Mouse (Mus musculus) spleen, postnatal 36 days (tissue): ENCODE measurements around the gene Tiam2.
"Not testable (repeated sequence)": the region's sequence is repeated elsewhere in the genome, so short reads cannot be mapped to it uniquely, and the experiment has no call there.

Experiments used
- DNase-seq, 2 experiments: peaks; one replicate each; pipeline ENCODE4 v3.0.0; 2022; ENCODE audit warnings: low spot score in 2 of 2, mixed read lengths in 1 of 2

The Tiam2 gene

DNA sequence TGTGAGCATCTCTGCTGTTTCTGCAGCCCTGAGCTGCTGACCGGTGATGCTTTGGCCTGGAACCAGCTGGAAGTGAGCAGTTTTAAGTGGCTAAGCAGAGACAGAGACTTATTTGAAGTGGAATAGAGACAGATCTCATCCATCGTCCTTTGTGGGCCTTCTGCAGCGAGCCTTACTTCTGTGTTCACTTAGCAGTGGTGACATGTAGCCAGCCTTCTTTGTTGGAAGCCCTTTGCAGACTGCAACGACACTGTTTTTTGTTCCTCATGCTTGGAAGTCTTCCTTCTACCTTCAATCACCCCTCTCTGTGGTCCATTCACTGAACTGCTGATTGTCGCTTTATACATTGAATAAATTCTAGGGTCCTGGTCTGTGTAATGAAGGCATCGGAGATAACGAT is 18.5 kb downstream of the Tiam2 start:
- DNase-seq, result no peak

DNA sequence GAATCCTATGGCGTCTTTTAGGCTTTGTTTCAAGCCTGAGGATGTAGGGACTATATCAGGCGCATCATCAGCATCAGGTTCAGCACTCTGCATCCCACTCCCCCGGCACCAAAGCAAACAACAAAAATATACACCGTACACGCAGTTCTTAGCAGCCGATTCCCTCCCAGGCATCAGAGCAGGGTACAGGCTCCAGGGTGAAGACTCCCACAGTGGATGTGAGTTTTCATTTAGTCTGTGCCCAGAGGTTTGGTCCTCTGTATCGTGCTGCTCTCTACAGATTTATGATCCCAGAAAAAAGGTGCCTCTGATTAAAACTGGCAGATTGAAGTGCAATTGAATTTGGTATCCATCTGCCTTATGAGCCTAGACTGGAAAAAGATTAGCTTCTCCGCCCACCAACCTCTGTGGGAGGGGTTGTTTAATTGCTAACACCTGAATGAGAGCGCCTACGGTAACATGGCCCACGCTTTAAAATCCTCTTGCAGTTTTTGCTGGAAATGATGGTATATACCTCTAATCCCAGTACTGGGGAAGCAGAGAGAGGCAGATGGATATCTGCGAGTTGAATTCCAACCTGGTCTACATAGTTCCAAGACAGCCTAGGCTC is 19.0 kb downstream of the Tiam2 start:
- no peak for DNase-seq

DNA sequence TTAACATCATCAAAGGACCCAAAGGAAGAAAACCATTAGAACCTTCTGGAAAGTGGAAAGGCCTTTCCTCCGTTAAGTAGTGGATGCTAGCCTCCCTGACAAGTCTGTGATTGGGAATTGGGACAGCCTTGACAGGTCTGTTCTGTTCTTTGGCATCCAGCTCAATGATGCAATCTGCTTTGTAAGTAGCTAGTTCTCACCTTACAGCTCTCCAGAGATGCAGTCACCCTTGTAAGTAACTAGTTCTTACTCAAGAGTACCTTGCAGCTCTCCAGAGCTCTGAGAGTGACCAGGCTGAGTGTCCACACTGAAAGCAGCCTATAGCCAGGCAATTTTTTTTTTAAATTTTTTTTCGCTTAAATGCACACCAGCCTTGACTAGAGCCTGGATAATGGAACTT is 21.4 kb downstream of the Tiam2 start:
- DNase-seq, result no peak

DNA sequence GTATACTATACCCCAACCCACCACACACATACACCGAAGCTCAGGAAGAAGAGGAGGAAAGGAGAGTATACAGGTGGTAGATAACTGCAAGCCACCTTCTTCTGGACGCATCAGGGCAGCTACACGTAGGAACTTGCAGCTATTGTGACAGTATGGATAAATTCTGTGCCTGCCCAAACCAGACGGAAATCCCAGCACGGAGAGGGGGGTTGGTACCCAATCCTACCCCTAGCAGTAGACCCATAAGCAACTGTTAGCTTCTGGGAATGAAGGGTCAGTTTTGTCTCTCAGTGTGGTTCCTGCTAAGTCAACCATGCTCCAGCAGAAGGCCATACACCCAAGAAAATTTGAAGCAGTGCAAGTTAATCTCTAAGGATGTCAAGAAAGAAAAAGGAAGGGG is 23.0 kb downstream of the Tiam2 start:
- DNase-seq, result no peak

DNA sequence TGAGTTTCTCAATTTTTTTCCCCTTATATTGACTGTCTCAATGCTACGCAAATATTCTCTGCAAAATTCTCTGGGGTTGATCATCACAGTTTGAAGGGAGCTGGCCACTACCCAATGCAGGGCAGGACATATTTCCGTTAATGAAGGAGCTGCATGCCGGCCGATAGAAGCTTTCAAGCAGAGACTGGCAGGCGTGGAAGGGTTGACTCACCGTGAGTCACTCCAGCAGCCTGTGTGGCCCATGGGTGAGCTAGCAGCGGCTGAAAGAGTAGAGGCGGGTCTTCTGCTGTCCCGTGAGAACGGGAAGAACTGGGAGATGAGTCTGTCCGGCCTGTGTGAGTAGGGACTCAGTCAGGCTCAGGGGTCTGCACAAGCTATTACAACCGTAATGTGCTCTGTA is 23.6 kb downstream of the Tiam2 start:
- DNase-seq, result no peak

DNA sequence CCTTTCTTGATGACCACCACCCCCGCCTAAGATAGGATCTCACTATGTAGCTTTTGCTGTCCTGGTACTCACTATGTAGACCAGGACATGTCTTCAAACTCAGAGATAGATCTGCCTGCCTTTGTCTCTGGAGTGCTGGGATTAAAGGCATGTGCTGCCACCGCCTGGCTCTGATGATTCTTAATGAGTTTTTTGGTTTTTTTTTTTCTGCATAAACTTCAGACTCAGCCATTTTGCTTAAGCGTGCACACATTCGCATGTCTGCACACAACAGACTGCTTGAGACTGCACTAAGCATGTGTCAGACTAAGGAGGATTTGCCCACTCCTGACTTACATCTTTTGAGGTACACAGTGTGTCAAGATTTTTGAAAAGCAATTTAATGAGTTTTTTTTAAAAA is 24.0 kb downstream of the Tiam2 start:
- DNase-seq, result no peak

DNA sequence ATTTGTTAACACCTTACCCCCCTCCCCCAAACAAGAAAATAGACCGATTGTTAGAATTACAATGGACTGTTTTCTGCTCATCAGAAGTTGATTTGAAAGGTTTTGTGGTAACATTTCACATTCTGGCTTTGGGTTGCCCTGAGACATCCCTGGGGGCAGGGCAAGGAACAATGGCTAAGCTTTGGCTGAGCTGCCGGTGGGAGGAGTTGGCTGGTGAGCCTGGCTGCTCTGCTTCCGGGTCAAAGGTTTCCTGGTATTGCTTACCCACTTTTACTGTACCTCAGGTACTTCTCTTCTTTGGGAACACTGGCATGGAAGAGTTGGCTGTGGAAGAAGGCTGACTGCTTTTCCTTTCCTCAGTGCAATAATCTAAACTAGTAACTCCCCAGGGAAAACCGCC is 25.3 kb downstream of the Tiam2 start:
- no peak for DNase-seq

DNA sequence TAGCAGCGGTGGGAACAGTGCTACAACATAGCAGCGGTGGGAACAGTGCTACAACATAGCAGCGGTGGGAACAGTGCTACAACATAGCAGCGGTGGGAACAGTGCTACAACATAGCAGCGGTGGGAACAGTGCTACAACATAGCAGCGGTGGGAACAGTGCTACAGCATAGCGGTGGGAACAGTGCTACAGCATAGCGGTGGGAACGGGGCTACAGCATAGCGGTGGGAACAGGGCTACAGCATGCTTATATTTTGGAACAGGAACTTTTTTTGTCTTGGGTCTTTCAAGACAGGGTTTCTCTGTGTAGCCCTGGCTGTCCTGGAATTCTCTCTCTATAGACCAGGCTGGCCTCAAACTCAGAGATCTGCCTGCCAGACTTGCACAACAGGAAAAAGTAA is 26.8 kb downstream of the Tiam2 start:
- not testable (repeated sequence) for DNase-seq

DNA sequence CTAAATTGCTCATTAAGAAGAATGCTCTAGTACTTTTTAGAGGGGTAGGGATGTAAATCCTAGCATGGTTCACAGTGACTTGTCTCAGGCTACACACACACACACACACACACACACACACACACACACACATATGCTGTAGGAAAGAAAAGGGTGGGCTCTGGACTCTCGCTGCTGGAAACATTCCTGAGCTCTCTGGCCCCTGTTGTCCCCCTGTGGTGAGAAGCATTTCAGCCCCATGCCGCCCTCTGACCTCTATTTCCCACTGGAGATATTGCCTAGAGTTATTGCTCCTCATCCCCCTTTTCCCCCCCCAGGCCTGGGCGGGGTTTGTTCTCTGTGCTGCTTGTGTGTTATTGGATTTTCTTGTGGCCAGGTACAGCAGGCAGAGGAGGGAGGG is 28.5 kb downstream of the Tiam2 start:
- no peak for DNase-seq

DNA sequence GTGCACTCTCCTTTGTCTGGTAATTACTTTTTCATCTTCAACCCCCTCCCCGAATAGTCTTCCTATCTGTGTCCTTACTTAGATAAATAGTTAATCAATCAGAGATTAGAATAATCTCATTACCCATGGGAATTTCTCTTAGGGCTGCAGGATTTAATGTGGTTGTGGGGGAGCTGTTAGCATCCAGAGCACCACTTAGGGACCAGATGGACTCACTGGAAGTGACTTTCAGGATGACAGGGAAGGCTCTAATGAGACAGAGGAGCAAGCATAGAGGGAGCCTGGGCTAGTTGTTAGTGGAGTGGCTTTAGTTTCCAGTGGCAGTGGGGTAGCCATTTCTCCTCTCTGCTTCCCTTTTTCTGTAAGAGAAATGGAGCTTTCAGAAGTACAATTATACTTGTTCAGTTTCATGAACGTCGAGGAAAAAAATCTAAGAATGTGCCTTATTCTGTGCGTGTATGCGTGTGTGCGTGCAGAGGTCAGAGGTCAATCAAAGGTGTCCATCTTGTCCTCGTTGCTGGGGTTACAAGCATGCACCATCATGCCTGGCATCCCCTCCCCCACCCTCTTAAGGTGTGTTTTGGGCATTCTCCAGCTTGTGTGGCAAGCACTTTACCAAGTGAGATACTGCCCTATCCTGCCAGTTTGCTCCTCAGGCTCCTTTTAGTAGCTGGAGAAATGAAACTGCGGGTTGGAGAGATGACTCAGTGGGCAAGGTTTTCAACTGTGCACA is 30.4 kb downstream of the Tiam2 start:
- no peak for DNase-seq

DNA sequence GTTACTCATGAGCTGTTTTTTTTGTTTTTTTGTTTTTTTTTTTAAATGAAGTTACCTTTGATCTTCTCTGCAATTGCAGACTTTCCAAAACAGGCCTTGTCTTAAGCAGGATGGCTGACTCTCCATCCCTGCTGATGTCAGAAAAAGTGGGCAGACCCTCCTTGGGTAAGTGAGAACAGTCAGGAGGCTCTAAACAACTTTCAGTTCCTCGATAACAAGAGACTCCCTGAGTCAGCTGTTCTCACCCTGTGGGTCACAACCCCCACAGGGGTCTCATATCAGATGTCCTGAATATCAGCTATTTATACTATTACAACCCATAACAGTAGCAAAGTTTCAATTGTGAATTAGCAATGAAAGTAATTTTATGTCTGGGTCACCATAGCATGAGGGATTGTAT is 33.9 kb downstream of the Tiam2 start:
- no peak for DNase-seq

DNA sequence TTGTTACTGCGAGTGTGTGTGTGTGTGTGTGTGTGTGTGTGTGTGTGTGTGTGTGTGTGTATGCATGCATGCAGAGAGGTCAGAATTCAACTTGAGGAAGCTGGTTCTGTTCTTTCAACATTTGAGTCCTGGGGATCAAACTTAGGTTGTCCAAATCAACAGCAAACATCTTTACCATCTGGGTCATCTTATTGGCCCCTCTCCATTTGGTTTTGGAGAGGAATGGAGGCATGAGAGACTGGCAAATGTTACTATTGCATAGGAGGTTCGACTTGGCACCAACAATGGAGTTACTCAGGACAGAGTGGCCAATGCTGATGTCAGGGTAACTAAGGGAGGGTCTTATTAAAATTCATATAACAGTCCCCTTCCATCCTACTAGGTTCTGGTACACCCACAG is 35.4 kb downstream of the Tiam2 start:
- DNase-seq, result no peak

DNA sequence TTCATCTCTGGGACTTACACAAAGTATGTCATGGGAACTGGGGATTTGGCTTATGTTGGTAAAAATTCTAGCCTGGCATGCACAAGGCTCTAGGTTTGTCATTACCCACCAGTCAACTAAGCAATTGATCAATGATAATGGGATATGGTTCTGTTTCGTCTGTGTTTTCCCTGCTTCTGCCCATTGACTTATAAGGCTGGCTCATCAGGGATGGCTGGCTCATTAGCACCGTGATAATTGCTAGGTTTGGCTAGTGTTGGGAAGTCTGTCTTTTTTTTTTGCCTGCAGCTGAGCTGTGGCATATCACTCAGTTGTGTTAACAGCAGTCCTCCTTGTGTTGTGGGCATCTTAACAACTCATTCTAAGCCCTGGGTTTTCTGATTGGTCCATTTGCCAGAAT is 36.8 kb downstream of the Tiam2 start:
- no peak for DNase-seq

DNA sequence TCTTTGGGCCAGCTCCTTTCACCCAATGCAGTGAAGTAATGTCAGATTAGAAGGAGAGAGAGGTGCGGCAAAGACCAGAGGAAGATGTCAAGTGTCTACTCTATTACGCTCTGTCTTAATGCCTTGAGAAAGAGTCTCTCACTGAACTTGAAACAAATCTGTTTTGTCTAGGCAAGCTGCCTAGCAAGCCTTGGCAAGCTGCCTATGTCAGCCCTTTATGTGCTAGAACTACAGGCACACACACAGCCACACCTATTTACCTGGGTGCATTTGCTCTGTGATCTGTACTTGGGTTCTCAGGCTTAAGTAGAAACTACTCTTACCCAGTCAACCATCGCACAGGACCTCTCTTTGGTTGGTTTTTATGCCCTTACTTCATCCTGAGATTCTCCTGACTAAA is 40.4 kb downstream of the Tiam2 start:
- DNase-seq, result no peak

DNA sequence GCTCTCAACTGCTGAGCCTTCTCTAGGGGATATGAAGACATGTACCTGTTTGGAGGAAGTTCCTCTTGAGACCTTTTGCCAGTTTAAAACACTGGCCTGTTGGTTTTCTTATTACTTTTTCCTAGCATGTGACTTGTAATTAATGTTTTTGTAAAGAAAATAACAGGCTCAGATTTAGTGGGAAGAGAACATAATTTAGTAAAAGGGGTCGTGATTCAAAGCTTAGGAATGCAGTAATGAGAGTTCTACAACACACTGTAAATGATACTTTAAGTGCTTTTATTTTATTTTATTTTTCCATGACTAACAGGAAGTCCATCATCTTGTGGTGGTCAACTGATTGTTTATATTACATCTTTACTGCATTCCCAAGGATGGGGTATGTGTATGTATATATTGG is 42.0 kb downstream of the Tiam2 start:
- no peak for DNase-seq

DNA sequence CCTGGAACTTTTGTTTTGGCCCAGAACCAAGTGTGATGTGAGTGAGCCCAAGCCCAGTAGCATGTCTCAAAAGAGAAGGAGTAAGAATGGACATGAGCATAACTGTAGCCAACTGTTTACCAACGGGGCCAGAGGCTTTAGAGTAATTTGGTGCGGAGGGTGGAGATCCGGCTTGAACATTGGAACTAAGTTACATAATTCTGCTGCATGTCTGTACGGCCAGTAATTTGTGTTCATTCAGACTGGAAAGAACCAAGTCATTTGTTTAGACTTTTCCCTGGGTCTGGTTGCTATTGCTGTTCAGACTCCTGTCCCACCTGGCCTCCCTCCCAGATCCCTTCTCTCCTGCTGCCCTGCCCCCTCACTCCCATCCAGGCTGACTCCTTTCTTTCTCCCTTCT is 43.3 kb downstream of the Tiam2 start:
- no peak for DNase-seq

DNA sequence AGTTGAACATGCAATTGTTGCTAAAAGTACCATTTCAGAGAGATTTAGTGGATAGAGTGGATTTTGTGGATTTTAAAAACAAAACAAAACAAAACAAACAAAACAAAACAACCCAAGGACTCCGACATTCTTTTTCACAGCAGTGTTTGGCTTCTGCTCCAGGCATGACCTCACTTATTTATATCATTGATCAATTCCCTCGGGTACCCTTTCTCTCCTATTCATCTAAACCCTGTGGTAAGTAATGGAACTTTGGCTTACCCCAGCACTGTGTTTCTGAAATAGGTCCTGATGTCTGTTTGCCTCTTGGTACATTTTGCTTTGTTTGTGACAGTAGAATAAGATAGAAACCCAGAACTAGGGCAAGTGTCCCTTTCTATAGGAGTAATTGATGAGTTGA is 52.2 kb downstream of the Tiam2 start:
- no peak for DNase-seq

DNA sequence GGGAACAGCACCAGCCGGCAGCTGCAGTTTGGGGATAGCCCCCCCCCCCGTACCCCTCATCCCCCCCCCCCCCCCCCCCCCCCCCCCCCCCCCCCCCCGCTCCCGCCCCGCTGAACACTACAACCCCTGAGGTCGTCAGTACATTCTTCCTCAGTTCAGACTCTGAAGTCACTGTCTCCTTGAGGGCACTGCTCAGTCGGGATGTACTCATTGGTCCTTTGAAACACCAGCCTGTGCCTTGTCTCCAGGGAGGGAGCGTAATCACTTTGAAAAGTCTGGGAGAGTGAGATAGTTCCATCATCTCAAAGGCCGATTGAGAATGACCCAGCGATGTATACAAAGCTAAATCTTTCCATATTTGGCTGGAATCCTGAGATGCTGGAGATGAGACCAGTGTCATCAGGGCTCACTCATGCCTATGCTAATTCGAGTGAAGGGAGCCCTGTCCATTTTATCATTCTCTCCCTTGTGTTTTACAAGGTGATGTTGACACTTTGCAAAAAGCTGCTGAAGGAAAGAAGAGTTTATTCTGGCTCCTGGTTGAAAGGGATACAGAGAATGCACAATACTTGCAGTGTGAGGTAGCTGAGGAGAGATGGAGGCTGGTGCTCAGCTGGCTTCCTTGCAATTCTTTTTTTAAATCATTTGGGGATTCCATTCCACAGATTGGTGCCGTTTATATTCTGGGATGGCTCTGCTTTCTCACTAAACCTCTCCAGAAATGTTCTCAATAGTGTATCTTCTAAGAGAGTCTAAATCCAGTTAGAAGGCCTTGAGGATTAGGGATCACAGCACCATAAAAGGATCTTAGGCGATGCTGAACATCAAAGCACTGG is 53.6 kb downstream of the Tiam2 start:
- DNase-seq, result no peak

DNA sequence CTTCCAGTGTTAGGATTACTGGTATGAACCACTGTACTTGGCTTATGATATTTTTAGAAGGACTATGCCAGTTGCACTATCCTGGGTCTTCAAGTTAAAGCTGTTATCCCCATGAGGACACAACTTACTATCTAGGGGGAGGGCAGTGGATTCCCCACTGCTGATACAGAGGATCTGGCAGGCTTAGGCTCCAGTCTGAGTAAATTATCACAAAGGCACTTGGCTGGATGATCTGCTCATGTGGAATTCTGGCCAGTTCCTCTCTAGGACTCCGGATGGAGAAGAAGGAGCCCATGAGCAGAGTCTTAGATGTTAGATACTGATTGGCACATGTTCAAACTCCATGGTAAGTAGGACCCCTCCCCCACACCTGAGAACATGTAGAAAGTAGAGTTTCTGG is 59.0 kb downstream of the Tiam2 start:
- no peak for DNase-seq

DNA sequence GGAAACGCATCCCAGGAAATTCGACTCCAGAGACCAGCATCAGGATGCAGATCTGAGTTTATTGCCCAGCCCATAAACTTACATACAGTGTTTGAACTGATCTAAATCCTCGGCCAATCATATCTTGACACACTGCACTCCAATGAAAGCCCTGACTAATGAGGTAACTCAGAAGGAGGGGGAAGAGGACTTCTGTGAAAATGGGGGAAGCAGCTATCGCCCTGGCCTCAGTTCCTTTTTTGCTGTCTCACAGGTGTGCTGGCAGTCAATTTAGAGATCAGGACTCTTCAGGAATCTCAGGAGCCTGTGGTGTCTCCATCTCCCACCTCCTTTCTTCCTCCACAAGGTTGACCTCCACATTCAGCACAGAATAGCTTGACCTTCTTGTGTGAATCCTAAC is 61.4 kb downstream of the Tiam2 start:
- no peak for DNase-seq

DNA sequence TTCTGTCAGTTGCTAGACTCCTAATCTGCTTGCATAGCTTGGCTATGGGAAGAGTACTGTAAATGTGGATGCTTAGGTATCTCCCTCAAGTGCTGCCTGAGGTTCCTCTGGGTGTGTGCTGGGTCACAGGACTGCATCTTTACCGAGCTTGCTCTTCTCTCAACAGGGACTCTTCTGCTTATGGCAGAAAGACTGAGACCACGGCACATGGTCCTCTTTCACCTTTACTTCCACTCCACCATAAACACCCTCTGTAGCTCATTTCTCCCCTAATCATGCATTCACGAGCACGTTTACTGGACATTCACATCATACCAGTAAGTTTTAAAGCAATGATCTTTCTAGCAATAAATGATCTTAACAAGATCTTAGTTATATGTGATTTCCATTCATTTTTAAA is 63.4 kb downstream of the Tiam2 start:
- no peak for DNase-seq

DNA sequence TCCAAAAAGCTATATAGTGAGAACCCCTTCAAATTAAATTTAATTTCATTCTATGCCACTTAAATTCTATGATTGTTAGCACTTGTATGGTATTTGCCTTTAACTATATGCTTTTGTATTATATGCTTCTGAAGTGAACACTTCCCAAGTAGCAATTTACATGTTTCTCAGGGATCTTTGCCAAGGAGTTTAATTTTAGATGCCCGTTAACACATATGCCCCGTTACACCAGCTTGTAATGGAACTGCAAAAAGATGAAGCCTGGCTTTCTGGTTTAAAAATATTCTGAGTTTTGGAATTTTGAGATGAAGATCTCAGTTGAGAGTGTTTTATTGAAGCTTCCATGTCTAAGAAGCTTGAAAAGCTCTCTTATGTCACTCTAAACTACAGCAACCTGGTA is 67.6 kb downstream of the Tiam2 start:
- no peak for DNase-seq

DNA sequence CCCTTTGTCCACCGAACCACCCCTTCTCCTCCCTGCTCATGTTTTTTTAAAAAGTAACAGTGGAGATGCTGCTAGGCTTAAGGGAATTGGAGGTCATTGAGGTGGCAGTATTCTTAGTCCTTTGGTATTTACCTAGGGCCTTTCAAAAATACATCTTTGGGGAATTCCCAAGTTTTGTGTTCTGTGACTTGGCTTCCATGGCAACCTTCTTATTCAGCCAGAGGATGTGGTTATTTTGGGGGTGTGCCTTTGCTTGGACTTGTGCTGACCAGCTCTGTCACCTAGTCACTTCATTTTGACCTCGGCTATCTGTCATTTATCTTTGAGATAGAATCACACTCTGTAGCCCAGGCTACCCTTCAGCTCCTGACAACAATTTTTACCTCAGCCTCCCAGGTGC is 68.6 kb downstream of the Tiam2 start:
- DNase-seq, result no peak
